Mouse (Mus musculus): ENCODE measurements around the gene Lsm14b.
A peak's percentile ranks its signal among the peaks of the same experiment; 100 is the strongest.

The Lsm14b gene

DNA sequence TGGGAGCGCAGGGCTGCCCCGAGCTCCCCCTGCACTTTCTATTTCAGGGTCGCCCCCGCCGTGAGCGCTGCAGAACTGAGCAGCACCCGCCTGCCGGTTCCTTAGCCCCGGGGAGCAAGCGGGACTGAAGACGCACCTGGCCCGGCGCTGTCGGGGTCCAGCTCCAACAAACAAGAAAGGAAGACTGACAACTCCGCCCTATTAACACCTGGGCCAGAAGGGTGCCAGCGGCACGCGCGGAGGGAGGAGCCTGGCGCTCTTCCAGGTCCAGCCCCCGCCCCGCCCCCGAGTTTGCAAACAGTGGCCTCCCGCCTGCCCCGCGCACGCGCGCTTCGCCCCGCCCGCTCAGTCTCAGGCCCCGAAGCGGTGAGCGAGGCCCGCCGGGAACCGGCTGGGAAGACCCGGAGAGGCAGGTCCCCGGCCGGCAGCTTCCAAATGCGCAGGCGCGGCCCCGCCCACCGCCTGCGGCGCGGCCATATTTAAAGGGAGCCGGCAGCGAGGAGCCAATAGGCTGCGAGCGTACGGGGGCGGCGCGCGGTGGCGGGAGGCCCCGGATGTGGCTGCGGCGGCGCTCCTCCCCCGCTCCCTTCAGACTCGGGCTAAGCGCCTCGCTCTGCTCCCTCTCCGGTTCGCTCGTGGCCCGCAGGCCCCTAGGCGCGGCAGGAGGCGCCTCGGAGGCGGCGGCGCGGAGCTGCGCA, at the start of gene Lsm14b:
Lsm14b (plus strand) TSS at position 587 of the 698 bp plus-strand sequence.
- DNase-seq (ENCODE audit: low spot score in 2 of 2) = peak; percentile 97 to 98

DNA sequence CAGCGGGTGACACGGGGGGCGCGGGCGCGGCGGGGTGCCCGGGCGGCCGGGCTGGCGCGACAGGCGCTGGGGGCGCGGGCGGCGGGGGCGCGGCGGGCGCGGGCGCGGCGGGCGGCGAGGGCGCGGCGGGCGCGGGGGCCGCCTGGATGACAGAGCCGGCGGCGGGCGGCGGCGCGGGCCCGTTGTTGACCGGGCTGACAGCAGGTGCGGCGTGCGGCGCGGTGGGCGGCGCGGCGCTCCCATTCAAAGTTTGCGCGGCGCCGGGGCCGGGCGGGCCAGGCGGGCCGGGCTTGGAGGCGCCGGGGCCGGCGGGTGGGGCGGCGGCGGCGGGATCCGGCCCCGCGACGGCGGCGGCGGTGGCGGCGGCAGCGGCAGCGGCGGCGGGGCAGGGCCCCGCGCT, 48.9 kb upstream of the Lsm14b start:
- DNase-seq (ENCODE audit: low spot score in 2 of 2) = no peak

DNA sequence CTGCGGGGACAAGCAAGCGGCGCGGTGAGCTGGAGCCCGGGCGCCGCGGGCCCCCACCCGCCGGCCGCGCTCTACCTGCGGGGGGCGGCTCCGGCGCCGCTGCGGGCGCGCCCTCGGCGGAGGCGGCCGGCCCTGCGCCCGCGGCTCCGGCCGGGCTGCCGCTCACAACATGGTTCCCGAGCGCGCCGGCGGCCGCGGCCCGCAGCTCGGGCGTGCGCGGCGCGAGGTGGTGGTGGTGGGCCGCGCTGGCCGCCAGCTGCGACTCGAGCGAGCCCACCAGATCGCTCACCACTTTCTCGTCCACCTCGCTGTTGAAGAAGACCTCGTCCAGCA, 48.5 kb upstream of the Lsm14b start:
- no peak for DNase-seq (ENCODE audit: low spot score in 2 of 2)

DNA sequence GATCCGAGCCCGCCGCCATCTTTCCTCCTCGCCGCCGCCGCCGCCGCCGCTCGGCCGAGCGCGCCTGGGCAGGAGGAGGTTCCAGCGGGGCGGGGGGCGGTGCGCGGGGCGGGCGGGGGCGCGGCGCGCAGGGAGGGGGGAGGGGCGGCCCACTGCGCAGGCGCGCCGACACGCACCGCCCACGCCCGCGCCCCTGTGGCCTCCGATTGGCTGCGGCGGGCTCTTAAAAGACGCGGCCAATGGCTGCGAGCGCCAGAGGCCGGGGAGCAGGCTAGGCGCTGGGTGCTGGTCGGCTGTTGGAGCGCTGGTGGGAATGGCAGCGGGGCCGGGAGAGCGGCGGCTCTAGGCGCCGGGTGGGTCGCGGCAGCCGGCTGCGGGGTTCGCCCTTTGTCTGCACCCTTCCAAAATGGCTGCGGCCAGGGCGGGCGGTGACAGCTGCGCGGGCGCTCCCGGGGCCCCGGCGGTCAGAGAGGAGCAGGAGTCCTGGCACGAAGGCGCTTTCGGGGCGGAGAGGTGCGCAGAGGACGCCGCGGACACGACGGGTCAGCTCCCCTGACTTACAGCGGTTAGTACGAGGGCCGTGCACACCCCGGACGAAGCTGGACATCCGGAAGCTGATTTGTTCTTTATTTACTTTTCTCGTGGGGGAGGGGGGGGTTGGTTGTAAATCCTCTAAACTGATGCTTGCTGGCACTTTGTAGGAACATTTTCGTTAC, 48.0 kb upstream of the Lsm14b start, which contains the start of gene Taf4:
Taf4 (minus strand) TSS at position 19 of the 716 bp plus-strand sequence.
- DNase-seq (ENCODE audit: low spot score in 2 of 2) = peak; percentile 77 to 87

DNA sequence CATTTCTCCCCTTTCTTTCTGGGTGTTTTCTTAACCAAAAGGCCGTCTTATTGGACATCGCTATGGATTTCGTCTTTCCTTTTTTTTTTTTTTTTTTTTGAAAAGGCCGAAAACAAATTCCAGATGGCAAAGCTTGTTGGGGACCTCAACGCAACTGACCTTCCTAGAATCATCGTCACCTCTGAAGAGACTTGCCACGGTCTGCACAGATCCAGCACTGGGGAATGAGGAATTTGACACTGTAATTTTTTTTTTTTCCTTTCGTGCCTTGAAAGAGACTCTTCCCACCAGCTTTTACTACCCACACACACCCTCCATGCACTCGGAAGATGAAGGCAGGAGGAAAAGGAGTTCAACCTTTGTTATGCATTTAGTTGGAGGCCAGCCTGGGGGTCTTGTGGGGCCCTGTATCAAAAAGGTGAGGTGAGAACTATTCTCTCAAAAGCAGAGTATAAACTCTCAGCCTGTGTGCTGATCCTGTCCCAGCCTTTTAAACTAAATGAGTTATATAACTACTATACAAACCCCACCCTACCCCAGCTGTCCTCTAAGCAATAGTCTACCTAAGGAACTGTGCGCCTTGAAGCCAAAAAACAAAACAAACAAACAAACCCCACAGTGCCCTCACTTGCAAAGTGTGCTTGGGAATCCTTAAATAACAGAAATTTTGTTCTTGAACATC, 47.3 kb upstream of the Lsm14b start:
- DNase-seq (ENCODE audit: low spot score in 2 of 2) = no peak

DNA sequence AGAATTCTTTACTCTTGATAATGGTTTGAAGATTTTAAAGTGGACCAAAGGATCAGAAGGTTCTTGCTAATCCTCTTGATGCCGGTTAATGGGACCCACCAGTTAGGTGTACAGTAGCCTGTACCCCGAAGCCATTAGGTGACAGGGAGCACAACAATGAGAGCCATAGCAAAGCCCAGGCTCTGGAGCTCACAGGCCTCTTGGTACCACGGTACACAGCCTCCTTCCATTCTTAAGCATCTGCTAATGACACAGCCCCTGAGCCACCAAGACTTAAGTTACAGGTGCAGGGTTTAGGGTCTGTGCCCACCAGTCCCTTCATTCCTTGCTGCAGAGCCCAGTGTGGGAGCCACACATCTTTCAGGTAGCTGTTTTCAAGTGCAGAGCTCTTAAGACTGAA, 46.5 kb upstream of the Lsm14b start:
- DNase-seq (ENCODE audit: low spot score in 2 of 2) = no peak

DNA sequence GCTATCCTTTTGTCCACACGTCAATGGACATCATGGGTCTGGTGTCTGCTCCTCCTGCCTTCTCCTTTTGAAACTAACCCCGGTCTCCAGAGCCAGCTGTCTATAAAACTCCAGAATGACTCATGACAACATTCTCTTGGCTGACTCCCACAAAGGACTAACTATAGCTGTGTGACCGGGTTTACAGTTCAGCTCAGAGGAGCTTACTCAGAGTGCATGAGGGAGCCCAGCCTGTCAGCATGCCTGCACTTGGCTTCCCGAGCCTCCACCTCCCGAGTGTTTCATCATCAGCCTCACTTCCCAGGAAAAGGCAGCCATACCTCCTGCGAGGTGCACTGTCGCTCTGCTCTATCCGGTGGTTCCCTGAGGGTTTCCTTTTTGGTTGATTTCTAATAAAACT, 45.0 kb upstream of the Lsm14b start:
- DNase-seq (ENCODE audit: low spot score in 2 of 2) = peak in 1 of 2 experiments; percentile 36

DNA sequence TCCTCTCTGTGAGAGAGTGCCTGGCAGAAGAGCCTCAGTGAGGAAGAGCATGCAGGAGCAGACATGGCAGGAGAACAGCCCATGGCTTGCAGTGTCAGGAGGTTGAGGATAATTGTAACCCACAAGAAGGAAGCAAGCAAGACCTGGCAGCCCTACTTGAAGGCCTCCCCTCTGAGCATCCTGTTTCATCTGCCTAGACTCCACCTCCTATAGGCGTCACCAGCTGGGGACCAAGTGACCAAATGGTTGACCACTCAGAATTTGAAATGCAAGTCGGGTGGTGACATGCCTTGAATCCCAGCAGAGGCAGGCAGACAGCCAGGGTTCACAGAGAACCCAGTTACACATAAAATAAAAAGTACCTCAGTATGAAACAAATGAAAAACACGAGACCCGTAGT, 44.2 kb upstream of the Lsm14b start:
- no peak for DNase-seq (ENCODE audit: low spot score in 2 of 2)

DNA sequence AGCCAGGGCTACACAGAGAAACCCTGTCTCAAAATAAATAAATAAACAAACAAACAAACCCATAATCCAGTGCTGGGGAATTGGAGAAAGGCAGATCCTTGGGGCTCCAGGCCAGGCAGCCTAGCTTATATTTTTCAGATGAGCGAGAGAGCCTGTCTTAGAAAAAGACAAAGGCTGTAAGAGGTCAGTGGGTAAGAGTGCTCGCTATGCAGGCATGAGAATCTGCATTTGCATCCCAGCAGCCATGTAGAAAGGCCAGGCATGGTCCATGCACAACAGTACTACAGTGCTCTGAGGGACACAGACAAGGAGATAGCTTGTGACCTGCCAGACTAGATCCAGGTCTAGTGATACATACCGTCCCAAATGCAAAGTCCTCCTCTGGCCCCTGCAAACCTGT, 42.1 kb upstream of the Lsm14b start:
- DNase-seq (ENCODE audit: low spot score in 2 of 2) = no peak

DNA sequence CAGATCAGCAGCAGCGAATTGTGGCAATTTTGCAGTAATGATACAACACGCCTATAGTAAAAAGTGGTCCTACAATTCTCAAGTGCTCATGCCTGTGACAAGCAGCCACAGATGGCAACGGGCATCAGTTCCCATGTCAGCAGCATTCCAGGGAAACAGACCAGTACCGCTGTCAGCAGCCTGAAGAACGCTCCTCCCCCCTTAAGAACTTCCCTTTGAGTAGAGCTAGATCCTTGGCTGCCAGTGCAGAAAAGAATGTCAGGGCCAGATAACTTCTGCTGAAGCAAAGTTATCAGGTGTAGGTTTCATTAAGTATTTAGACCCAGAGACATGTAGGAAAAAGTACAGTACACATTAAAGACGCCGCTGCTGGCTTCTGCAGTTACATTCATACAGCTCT, 40.0 kb upstream of the Lsm14b start:
- no peak for DNase-seq (ENCODE audit: low spot score in 2 of 2)

DNA sequence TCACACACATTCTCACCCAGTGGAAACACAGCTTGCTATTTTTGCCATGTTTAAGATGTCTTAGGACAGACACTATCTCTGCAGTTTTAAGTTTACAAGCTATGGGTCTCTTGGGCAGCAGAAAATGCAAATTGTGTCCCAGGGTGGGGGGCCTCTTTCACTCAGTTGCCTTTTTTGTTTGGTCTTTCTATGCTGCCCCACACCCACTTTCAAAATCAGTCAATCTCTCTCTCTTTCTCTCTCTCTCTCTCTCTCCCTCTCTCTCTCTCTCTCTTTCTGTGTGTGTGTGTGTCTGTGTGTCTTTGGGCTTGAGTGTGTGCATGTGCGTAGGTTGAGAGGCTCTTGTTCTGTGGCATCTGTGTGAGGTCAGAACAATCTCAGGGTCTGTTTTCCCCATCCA, 39.1 kb upstream of the Lsm14b start:
- DNase-seq (ENCODE audit: low spot score in 2 of 2) = no peak

DNA sequence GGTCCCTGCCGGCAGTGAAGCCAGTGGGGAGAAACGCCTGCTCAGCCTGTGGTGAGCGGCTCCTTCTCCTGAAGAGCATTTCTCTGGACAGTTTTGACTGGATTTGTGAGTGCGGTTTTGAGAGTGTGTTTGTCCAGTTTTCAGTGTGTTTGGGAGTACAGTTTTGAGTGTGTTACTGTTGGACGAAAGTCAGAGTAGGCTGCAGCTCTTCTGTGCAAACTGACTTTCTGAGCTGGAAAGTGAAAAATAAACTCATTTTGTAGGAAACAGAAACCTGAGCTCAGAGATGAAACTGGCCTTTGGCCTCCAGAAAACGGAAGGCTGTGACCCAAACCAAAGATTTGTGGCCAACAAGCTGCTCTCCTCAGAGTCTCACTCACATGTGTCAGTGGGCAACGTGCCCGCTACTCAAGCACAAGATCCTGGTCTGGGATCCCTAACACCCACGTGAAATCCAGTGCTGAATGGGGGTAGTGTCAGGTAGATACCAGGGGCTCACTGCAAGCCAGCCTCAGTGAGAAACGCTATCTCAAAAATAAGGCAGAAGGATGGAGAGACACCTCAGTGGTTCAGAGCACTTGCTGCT, 38.3 kb upstream of the Lsm14b start:
- no peak for DNase-seq (ENCODE audit: low spot score in 2 of 2)

DNA sequence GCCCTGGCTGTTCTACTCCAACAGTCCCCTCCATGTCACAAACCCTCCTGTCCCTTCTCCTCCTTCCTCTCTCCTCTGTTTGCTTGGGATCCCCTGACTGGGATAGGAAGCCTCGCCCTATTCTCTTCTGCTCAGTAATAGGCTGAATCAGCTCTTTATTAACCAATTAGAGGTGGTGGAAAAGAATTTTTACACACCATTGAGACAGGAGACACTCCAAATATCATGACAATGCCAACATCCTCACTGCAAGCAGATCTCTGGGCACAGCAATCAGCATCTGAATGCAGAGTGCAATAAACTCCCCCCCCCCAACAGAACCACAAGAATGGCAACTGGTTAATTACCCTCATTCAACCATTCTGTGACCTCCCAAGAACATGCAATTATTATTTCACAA, 35.7 kb upstream of the Lsm14b start:
- no peak for DNase-seq (ENCODE audit: low spot score in 2 of 2)

DNA sequence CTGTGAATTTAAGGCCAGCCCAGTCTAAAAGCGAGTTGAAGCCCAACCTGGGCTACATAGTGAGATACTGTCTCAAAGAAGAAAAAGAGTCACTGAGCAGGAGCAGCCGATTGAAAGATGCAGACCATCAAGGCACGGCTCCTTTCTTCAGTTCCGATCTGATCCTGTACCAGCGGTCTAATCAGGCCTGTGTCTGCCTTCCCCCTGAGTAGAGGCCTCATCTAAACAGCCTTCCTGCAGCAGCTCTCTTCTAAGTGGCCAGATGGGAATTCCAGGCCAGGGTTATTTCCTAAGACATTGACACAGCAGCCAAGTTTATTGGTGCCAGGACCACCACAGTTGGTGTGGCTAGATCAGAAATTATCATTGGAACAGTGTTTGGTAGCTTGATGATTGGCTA, 31.7 kb upstream of the Lsm14b start:
- DNase-seq (ENCODE audit: low spot score in 2 of 2) = no peak

DNA sequence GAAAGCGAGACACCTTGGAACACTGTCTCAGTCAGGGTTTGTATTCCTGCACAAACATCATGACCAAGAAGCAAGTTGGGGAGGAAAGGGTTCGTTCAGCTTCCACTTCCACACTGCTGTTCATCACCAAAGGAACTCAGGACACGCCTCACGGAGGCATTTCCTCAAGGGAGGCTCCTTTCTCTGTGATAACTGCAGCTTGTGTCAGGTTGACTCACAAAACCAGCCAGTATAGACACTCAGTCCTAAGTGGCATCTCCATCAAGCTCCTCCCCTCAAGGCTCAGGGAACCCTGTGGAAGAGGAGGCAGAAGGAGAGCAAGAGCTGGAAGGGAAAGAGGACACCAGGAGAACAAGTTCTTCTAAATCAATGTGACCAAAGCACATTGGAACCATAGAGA, 26.4 kb upstream of the Lsm14b start:
- DNase-seq (ENCODE audit: low spot score in 2 of 2) = no peak

DNA sequence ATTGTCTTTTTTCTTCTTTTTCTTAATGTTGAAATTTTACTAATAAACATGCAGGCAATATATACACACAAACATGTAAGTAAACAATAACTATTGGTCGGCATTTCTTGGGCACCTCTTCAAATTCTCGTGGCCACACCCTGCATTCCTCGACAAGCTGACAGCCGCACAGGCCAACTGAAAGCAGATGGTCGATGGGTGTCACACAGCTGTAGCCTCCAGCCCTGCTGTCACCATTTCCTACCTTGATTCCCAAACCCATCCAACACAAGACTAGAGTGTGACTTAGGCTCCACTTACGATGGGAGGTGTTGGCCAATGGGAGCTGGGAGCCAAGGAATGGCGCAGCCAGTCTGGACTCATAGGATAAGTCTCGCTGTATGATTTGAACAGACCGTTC, 23.2 kb upstream of the Lsm14b start:
- DNase-seq (ENCODE audit: low spot score in 2 of 2) = no peak

DNA sequence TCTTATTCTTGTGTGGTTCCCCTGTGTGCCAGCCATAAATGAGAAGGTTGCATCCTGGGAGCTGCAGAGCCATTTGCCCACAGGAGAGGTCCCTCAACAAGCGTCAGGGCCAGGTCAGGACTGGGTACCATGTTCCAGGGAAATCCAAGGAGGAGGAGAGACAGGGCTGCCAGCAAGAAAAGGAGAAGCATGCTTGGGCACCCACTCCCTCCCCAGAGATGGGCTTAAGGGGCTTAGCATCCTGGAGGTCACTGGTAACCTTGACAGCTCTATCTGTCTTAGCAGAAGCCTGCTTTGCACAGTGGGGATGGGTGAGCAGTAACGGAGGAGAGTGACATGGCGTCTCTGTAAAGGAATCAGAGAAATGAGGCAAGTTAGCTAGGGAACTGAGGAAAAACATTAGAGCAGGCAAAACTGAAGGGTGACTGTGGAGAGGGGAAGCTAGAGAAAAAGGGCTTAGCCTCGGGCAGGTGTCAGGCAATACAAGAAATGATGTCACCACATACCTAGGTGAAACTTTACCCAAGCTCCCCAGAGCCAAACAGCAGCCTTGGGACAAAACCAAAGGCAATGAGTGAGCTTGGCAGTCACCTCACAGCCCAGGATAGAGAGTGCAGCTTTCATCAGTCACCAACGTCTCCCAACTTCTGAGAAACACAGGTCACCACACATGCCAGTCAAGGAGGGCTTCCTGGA, 19.0 kb upstream of the Lsm14b start:
- no peak for DNase-seq (ENCODE audit: low spot score in 2 of 2)

DNA sequence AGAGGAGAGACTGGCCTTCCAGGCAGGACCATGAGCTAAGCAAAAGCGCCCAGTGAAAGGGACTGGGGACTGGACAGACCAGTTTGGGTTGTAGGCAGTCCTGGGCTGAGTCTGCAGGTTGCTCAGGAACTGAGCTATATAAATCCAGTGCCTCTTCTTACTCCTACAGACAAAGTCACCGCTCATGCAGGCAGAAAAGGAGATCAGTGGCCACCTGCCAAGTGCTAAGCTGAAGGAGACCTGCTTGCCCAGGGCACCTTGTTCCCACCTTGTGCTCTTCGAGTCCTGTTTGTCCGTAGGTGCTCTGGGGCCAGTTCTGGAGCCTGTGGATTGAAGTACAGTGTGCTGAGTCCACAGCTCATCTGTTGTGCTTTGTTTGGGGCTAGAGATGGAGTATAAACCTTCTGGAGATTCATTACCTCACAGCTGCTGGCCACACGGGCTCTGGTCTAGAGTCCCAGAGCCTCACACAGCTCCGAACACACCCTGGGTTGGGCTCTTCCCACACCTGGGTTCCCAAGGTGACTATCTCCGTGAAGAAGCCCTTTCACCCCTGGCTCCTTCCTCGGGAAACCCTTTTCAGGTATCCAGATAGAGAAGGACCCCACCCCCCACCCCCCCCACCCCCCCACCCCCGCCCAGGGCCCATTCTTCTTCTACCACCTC, 18.3 kb upstream of the Lsm14b start:
- DNase-seq (ENCODE audit: low spot score in 2 of 2) = no peak

DNA sequence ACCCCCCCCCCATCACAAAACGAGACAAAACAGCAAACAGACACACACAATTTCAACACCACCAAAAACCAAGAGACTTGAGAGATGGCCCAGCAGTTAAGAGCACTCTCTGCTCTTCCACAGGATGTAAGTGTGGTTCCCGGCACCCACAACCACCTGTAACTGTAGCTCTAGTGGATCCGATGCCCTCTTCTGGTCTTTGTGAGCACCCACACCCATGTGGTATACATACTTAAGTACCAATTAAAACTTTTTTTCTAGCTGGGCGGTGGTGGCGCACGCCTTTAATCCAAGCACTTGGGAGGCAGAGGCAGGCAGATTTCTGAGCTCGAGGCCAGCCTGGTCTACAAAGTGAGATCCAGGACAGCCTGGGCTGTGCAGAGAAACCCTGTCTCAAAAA, 14.1 kb upstream of the Lsm14b start:
- DNase-seq (ENCODE audit: low spot score in 2 of 2) = no peak

DNA sequence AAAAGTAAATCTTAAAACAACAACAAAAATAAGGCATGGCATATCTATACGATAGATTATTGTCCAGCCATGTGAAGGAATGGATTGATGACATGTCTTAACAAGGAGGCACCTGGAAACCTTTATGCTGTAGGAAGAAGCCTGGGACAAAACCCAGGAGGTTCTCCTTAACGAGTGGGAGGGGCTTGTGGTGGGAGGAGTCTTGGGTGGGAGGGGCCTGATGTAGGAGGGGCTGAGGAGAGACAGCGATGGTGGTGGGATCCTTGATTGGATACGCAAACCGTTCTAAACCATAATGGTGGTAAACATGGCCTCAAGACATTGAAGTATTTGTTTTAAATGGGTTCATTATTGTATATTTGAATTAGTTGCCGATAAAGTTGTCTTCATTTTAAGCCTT, 13.4 kb upstream of the Lsm14b start:
- DNase-seq (ENCODE audit: low spot score in 2 of 2) = no peak

DNA sequence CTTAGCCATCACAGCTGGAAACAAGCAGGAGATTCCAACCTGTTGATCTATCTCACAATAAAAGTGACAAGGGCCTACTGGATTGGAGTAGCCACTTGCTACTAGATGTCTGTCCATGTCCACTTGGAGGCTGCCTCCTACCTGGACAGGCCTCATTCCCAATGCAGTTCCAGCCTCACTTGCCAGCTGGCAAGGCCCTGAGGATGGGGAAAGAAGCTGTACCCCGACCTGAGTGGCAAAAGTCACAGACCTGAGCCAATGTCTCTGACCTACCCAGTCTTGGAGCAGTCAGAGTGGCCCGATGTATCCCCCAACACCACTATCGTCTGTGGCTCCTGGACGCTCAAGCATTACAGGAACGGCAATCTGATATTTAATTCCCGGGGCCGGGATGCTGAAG, 11.1 kb upstream of the Lsm14b start:
- DNase-seq (ENCODE audit: low spot score in 2 of 2) = no peak

DNA sequence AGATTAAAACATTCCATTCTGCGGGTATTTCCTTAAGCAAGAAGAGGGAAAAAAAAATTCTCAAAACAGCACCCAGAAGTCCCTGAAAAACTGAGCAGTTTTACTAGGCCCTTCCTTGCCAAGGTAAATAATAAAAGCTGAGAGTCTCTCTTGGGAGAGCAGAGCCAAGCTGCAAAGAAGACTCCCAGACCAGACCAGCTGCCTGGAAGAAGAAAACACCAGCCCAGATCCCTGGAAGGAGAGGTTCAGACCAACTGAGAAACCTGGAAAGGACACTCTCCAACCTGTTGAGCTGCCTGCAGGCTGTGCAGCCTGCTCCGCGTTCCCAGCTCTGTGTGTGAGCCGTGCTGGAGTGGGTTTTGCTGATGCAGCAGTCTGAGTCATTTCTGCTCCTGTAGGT, 7.2 kb upstream of the Lsm14b start:
- no peak for DNase-seq (ENCODE audit: low spot score in 2 of 2)

All from frontal cortex, postnatal 25 days (tissue).